Mouse (Mus musculus): ENCODE measurements around the gene Aldoc. TPM values are rescaled to one million over a fixed set of nuclear protein-coding genes. Genes with fewer than 3 reads are reported as not detected.

The Aldoc gene
- polyA plus RNA-seq, 1 experiment from 2014 or later: 3.3 TPM

DNA sequence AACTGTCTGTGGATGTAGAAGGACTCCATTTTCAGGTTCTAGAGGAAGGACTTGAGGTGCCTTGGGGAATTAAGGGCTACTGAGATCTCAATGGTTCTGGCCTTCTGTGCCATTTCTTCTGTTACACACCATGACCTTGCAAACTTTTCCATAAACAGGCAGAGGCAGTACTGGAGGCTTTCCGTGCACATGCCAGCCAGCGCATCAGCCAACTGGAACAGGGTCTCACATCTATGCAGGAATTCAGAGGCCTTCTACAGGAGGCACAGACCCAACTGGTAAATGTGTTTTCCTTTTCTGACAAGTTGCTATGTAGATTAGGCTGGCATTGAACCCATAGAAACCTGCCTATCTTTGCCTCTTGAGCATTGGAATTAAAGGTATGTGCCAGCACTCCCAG lies 9.1 kb upstream of the Aldoc start:
- H3K36me3 ChIP-seq (replicated peaks): peaks cover 98% of the 10 kb centered on the region
- no peaks in the 10 kb centered on the region for H3K27me3 ChIP-seq (ENCODE audit: poor library complexity, severe bottlenecking)
- H3K4me3 ChIP-seq: no peak overlapping the region
- no peak for DNase-seq (ENCODE audit: extremely low spot score, low spot score)
- H3K4me1 ChIP-seq: no peaks in the 10 kb centered on the region
- WGBS: 96% methylated on average over 2 of the region's 2 CpGs
- no peaks in the 10 kb centered on the region for H3K9me3 ChIP-seq
- no peak overlapping the region for H3K27ac ChIP-seq

- WGBS: 90% methylated on average over 2 of the region's 2 CpGs
- peaks cover 98% of the 10 kb centered on the region for H3K36me3 ChIP-seq (replicated peaks)
- peaks cover 16% of the 10 kb centered on the region for H3K4me1 ChIP-seq
- H3K27me3 ChIP-seq (ENCODE audit: poor library complexity, severe bottlenecking): no peaks in the 10 kb centered on the region
- H3K9me3 ChIP-seq: no peaks in the 10 kb centered on the region
- no peak overlapping the region for H3K27ac ChIP-seq
- no peak overlapping the region for H3K4me3 ChIP-seq
- no peak for DNase-seq (ENCODE audit: extremely low spot score, low spot score)
Observed at GRCm38 (mm10) chr11:78318411-78318810, 4.4 kb upstream of the Aldoc start.

DNA sequence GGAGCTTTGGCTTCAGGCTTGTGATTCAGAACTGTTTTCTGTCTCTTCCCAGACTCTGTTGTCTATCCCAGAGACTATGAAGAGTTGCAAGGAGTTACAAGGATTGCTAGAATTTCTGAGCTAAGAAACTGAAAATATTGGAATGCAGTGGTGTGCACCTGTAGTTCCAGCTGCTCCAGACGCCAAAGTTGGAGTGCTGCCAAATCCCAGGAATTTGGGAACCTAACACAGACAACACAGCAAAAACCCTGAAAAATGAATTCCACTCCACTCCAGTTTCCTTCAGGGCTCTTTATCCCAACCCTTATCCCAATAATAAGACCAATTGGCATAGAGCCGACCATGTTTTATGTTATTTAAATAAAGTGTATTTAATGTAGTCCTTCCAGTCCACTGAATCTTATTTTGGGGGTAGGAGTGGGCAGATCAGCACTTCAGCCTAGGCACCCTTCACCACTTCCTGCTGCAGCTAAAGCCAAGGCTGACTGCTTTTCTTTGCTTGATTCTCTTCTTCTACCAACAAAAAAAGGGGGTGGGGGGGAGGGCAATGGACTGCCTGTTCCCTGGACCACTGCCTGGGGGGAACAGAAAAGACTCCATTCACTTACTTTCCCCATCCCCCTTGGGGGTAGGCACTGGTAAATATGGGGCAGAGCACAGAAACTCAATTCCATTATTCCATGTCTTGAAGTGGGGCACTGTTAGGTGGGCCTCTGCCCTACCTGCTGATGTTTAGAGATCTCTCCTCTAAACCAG lies 514 bp upstream of the Aldoc start:
- no peaks in the 10 kb centered on the region for H3K9me3 ChIP-seq
- 79% methylated on average over 2 of the region's 2 CpGs for WGBS
- H3K4me1 ChIP-seq: peaks cover 20% of the 10 kb centered on the region
- DNase-seq (ENCODE audit: extremely low spot score, low spot score): no peak
- H3K27me3 ChIP-seq (ENCODE audit: poor library complexity, severe bottlenecking): no peaks in the 10 kb centered on the region
- peak overlapping the region; percentile 40; the same call in 1 of the 2 replicates for H3K27ac ChIP-seq
- H3K4me3 ChIP-seq: peak overlapping the region; percentile 22; the same call in 1 of the 2 replicates
- H3K36me3 ChIP-seq (replicated peaks): peaks cover 90% of the 10 kb centered on the region

DNA sequence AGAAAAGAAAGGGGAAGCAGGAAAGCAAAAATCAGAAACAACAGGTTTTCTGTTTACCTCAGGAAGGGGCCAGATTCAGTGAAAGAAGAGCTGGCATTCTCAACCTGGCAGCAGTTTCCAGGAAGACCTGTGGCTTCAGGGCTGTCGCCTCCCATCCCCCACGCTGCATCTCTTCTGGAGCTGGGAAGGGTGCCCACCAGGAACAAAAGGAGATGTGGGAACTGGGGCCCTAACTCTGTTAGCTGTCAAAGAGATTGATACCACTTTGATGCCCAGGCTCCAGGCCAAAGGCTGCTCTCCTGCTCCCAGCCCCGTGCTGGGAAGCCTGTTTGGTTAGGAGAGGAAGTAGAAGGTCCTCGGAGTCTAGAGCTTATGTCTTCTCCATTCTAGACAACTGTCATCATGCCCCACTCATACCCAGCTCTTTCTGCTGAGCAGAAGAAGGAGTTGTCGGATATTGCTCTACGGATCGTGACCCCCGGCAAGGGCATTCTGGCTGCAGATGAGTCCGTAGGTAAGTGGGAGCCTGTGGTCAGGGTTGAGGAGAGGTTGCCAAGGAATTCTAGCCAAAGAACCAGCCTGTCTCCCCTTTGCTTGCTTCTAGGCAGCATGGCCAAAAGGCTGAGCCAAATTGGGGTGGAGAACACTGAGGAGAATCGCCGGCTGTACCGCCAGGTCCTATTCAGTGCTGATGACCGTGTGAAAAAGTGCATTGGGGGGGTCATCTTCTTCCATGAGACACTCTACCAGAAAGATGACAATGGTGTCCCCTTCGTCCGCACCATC lies 1.4 kb downstream of the Aldoc start:
- Histone ChIP-seq H3K9me3 (no peaks in the 10 kb centered on the region), H3K27ac (no peak overlapping the region), H3K36me3 (replicated peaks) (peaks cover 71% of the 10 kb centered on the region), H3K27me3 (ENCODE audit: poor library complexity, severe bottlenecking) (no peaks in the 10 kb centered on the region), H3K4me3 (no peak overlapping the region), H3K4me1 (peaks cover 27% of the 10 kb centered on the region)
- 93% methylated on average over 15 of the region's 15 CpGs for WGBS
- no peak for DNase-seq (ENCODE audit: extremely low spot score, low spot score)

DNA sequence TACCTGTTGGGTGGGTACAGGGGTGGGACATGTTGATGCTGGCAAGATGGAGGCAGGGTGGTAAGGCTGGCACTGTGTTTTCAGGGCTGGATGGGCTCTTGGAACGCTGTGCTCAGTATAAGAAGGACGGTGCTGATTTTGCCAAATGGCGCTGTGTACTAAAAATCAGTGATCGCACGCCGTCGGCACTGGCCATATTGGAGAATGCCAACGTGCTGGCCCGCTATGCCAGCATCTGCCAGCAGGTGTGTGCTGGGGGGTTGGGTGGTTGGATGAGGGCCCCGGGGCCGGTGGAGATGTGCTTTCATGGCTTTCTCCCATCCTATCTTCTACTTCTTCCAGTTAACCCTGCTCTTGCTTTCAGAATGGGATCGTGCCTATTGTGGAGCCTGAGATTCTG lies 2.2 kb downstream of the Aldoc start:
- Histone ChIP-seq H3K4me3 (no peak overlapping the region), H3K27ac (no peak overlapping the region), H3K4me1 (peaks cover 33% of the 10 kb centered on the region), H3K27me3 (ENCODE audit: poor library complexity, severe bottlenecking) (no peaks in the 10 kb centered on the region), H3K9me3 (no peaks in the 10 kb centered on the region), H3K36me3 (replicated peaks) (peaks cover 63% of the 10 kb centered on the region)
- no peak for DNase-seq (ENCODE audit: extremely low spot score, low spot score)
- WGBS: 94% methylated on average over 12 of the region's 12 CpGs

GRCm38 (mm10) chr11:78327215-78327614 lies 4.4 kb downstream of the Aldoc start:
- 93% methylated on average over 4 of the region's 4 CpGs for WGBS
- DNase-seq (ENCODE audit: extremely low spot score, low spot score): no peak

DNA sequence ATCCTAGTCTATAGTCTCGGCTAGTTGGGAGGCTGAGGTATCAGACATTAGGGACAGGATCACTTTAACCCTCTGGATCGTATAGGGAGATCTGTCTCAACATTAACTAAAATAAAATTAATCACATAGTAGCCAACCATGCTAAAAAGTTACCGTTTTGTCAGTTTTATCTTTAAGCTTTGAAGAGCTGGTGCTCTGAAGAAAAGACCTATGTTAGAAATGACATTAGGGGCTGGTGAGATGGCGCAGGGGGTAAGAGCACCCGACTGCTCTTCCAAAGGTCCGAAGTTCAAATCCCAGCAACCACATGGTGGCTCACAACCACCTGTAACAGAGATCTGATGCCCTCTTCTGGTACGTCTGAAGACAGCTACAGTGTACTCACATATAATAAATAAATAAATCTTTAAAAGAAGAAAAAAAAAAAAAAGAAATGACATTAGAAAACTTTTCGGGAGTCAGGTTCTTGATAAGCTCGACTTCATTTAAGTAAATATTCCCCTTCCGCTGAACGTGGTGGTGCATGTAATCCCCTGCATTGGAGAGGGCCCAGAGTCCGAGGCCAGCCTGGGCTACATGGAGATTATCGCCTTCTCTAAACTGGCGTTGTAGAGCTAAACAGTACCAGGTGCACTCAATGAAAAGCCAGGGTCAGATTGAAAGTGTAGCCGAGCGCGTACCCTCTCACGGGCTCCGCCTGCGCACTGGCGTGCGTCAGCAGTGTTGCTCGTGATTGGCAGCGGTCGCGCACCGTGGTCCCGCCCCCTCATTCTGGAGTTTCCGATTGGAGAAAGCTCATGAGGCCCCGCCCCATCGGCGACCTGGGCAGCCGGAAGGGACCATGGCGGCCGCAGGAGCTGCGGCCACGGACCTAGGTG lies 5.1 kb downstream of the Aldoc start, which contains the start of gene Pigs:
Pigs (plus strand) TSS at position 782 of the 878 bp plus-strand sequence.
- 15% methylated on average over 37 of the region's 37 CpGs for WGBS
- H3K9me3 ChIP-seq: no peaks in the 10 kb centered on the region; the same call in 1 of the 2 replicates
- H3K27me3 ChIP-seq (ENCODE audit: poor library complexity, severe bottlenecking): no peaks in the 10 kb centered on the region
- DNase-seq (ENCODE audit: extremely low spot score, low spot score): peak; percentile 96
- peak within 1 kb of the TSS; percentile 81 for H3K4me3 ChIP-seq
- H3K36me3 ChIP-seq (replicated peaks): peaks cover 55% of the 10 kb centered on the region
- peak within 1 kb of the TSS; percentile 88 for H3K27ac ChIP-seq
- H3K4me1 ChIP-seq: peaks cover 21% of the 10 kb centered on the region

More at GRCm38 (mm10) chr11:78327215-78327614, 4.4 kb downstream of the Aldoc start:
- H3K9me3 ChIP-seq: no peaks in the 10 kb centered on the region
- H3K4me3 ChIP-seq: no peak overlapping the region
- H3K36me3 ChIP-seq (replicated peaks): peaks cover 55% of the 10 kb centered on the region
- no peaks in the 10 kb centered on the region for H3K27me3 ChIP-seq (ENCODE audit: poor library complexity, severe bottlenecking)
- H3K4me1 ChIP-seq: peaks cover 28% of the 10 kb centered on the region
- no peak overlapping the region for H3K27ac ChIP-seq

GRCm38 (mm10) chr11:78328512-78329056 lies 5.8 kb downstream of the Aldoc start:
- Histone ChIP-seq H3K4me3 (peak overlapping the region; percentile 81), H3K4me1 (peaks cover 14% of the 10 kb centered on the region), H3K27ac (peak overlapping the region; percentile 88), H3K36me3 (replicated peaks) (peaks cover 58% of the 10 kb centered on the region), H3K27me3 (ENCODE audit: poor library complexity, severe bottlenecking) (no peaks in the 10 kb centered on the region), H3K9me3 (no peaks in the 10 kb centered on the region; the same call in 1 of the 2 replicates)
- WGBS: under 1% methylated on average over 41 of the region's 41 CpGs
- no peak for DNase-seq (ENCODE audit: extremely low spot score, low spot score)

DNA sequence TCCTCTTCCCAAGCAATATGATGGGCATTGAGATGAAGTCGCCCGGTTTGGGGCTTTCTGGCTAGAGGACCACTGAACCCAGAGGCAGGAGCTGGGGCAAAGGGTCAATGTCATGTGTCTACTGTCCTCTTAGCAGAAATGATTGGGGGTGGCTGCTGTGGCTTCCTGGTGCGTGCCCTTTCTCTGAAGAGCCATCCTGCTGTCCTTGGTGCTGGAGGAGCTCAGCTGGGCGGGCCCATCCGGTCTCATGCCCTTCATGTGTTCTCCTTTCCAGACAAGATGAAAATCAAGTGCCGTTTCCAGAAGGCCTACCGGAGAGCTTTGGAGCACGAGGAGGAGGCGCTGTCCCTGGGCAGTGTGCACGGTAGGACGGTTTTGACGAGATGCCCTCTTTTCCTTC lies 9.9 kb downstream of the Aldoc start:
- WGBS: 96% methylated on average over 12 of the region's 12 CpGs
- H3K27ac ChIP-seq: no peak overlapping the region
- peaks cover 12% of the 10 kb centered on the region for H3K4me1 ChIP-seq
- no peaks in the 10 kb centered on the region for H3K27me3 ChIP-seq (ENCODE audit: poor library complexity, severe bottlenecking)
- no peak overlapping the region for H3K4me3 ChIP-seq
- no peak for DNase-seq (ENCODE audit: extremely low spot score, low spot score)
- H3K36me3 ChIP-seq (replicated peaks): peaks cover 68% of the 10 kb centered on the region
- H3K9me3 ChIP-seq: no peaks in the 10 kb centered on the region; the same call in 1 of the 2 replicates

DNA sequence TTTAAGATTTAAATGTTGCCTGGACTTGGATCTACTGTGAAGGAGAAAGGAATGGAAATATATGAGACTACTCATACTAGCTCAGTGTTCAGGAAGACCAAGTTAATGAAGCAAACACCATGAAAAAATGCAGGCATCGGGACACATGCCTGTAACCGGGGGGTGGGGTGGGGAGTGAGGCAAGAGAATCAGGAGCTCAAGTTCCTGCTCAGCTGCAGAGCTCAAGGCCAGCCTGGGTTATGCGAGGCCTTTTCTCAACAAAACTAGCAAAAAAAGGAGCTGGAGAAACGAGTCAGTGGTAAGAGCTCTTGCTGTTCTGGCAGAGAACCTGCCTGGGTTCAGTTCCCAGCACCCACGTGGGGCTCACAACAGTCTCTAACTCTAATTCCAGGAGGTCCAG lies 11.2 kb downstream of the Aldoc start:
- no peak for DNase-seq (ENCODE audit: extremely low spot score, low spot score)
- no peak overlapping the region for H3K27ac ChIP-seq
- peaks cover 8% of the 10 kb centered on the region for H3K4me1 ChIP-seq
- H3K27me3 ChIP-seq (ENCODE audit: poor library complexity, severe bottlenecking): no peaks in the 10 kb centered on the region
- no peaks in the 10 kb centered on the region; the same call in 1 of the 2 replicates for H3K9me3 ChIP-seq
- 92% methylated on average over 5 of the region's 5 CpGs for WGBS
- H3K4me3 ChIP-seq: no peak overlapping the region
- peaks cover 80% of the 10 kb centered on the region for H3K36me3 ChIP-seq (replicated peaks)

- Histone ChIP-seq H3K27me3 (ENCODE audit: poor library complexity, severe bottlenecking) (no peaks in the 10 kb centered on the region), H3K4me1 (no peaks in the 10 kb centered on the region), H3K9me3 (no peaks in the 10 kb centered on the region; the same call in 1 of the 2 replicates), H3K4me3 (no peak overlapping the region), H3K27ac (no peak overlapping the region), H3K36me3 (replicated peaks) (peaks cover 97% of the 10 kb centered on the region)
- no peak for DNase-seq (ENCODE audit: extremely low spot score, low spot score)
- 96% methylated on average over 8 of the region's 8 CpGs for WGBS
Observed at GRCm38 (mm10) chr11:78337040-78337439, 14.3 kb downstream of the Aldoc start.

GRCm38 (mm10) chr11:78341702-78342101 lies 18.9 kb downstream of the Aldoc start:
- 89% methylated on average over 12 of the region's 12 CpGs for WGBS
- H3K36me3 ChIP-seq (replicated peaks): peaks cover 56% of the 10 kb centered on the region
- no peak for DNase-seq (ENCODE audit: extremely low spot score, low spot score)
- peaks cover 41% of the 10 kb centered on the region for H3K4me1 ChIP-seq
- H3K4me3 ChIP-seq: no peak overlapping the region
- H3K27ac ChIP-seq: no peak overlapping the region
- no peaks in the 10 kb centered on the region for H3K9me3 ChIP-seq
- no peaks in the 10 kb centered on the region for H3K27me3 ChIP-seq (ENCODE audit: poor library complexity, severe bottlenecking)
